Mouse (Mus musculus): Measurements from ENCODE around the gene Ttc8. TPM values are rescaled to one million over a fixed set of nuclear protein-coding genes. Genes with fewer than 3 reads are reported as not detected.
"Not testable (repeated sequence)": the region's sequence is repeated elsewhere in the genome, so short reads cannot be mapped to it uniquely, and the experiment has no call there.

Gene Ttc8
- polyA plus RNA-seq, 1 experiment = 57.7 TPM

- no peak for TF ChIP-seq CTCF (IDR thresholded peaks at IDR 0.05; ENCODE audit: extremely low read depth, insufficient read depth, low read length)
- TF ChIP-seq POLR2A (IDR thresholded peaks at IDR 0.05; ENCODE audit: extremely low read depth, insufficient read depth, low read length) = peak; percentile 43; the same call in 1 of the 2 replicates
- no peaks in the 10 kb centered on the region; the same call in 1 of the 2 replicates for H3K4me1 ChIP-seq (ENCODE audit: control insufficient read depth, insufficient read depth, low read length)
- peak within 1 kb of the TSS; percentile 73 for H3K4me3 ChIP-seq (ENCODE audit: insufficient read depth, low read length)
- peak within 1 kb of the TSS; percentile 80 for H3K27ac ChIP-seq (ENCODE audit: insufficient read depth, low read length)
Measured at GRCm38 (mm10) chr12:98900881-98901801, 19.2 kb upstream of the Ttc8 start, which contains the start of gene Eml5. Eml5 (minus strand) TSS chr12:98901484.

GRCm38 (mm10) chr12:98905466-98905865 is 14.9 kb upstream of the Ttc8 start:
- TF ChIP-seq CTCF (IDR thresholded peaks at IDR 0.05; ENCODE audit: extremely low read depth, insufficient read depth, low read length) (no peak), POLR2A (IDR thresholded peaks at IDR 0.05; ENCODE audit: extremely low read depth, insufficient read depth, low read length) (no peak)
- no peak overlapping the region for H3K27ac ChIP-seq (ENCODE audit: insufficient read depth, low read length)
- H3K4me1 ChIP-seq (ENCODE audit: control insufficient read depth, insufficient read depth, low read length) = peaks cover 1% of the 10 kb centered on the region; the same call in 1 of the 2 replicates
- H3K4me3 ChIP-seq (ENCODE audit: insufficient read depth, low read length) = no peak overlapping the region

- Histone ChIP-seq H3K4me3 (ENCODE audit: insufficient read depth, low read length) (no peak overlapping the region), H3K27ac (ENCODE audit: insufficient read depth, low read length) (no peak overlapping the region), H3K4me1 (ENCODE audit: control insufficient read depth, insufficient read depth, low read length) (peaks cover 1% of the 10 kb centered on the region; the same call in 1 of the 2 replicates)
- no peak for TF ChIP-seq POLR2A (IDR thresholded peaks at IDR 0.05; ENCODE audit: extremely low read depth, insufficient read depth, low read length)
- TF ChIP-seq CTCF (IDR thresholded peaks at IDR 0.05; ENCODE audit: extremely low read depth, insufficient read depth, low read length) = no peak
Measured at GRCm38 (mm10) chr12:98910096-98910495, 10.3 kb upstream of the Ttc8 start.

GRCm38 (mm10) chr12:98931174-98931573 is 10.8 kb downstream of the Ttc8 start:
- no peak for TF ChIP-seq POLR2A (IDR thresholded peaks at IDR 0.05; ENCODE audit: extremely low read depth, insufficient read depth, low read length)
- no peak for TF ChIP-seq CTCF (IDR thresholded peaks at IDR 0.05; ENCODE audit: extremely low read depth, insufficient read depth, low read length)
- H3K4me3 ChIP-seq (ENCODE audit: insufficient read depth, low read length) = no peak overlapping the region
- H3K4me1 ChIP-seq (ENCODE audit: control insufficient read depth, insufficient read depth, low read length) = no peaks in the 10 kb centered on the region
- no peak overlapping the region for H3K27ac ChIP-seq (ENCODE audit: insufficient read depth, low read length)

DNA sequence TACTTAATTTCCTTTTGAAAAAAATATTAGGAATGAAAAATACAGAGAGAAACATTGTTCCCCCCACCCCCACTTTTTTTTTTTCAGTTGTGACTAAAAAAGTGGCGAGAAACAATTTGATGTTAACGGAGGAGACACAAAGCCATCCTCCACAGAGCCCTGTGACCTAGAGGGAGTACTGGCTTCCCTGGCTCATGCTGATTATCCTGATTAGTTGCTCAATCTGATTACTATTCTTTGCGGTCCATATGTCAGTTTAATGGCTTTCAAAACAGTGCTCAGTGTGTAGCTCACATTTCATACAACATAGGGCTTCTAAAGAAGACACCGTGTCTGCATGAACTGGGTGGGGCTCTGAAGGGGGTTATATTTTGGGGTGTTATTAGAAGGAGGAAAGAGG is 12.1 kb downstream of the Ttc8 start:
- no peaks in the 10 kb centered on the region for H3K4me1 ChIP-seq (ENCODE audit: control insufficient read depth, insufficient read depth, low read length)
- H3K27ac ChIP-seq (ENCODE audit: insufficient read depth, low read length) = no peak overlapping the region
- H3K4me3 ChIP-seq (ENCODE audit: insufficient read depth, low read length) = no peak overlapping the region
- TF ChIP-seq CTCF (IDR thresholded peaks at IDR 0.05; ENCODE audit: extremely low read depth, insufficient read depth, low read length) (no peak), POLR2A (IDR thresholded peaks at IDR 0.05; ENCODE audit: extremely low read depth, insufficient read depth, low read length) (no peak)

DNA sequence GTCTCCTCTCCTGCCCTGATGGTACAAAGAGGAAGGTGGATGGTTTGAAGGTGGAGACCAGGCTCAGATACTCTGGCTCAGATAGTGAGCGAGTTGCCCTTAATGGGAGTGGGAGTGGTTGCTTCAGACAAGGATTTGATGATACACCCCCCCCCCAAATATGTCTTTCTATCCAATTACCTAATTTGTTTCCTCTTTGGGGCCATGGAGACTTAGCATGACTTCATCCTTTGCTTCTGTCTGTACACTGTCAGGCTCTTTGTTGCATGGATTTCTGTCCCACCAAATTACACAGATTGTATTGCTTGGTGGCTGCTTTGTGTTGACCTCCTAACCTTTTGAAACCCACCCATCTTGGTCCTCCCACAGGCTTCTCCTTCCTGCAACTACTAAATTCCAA is 12.5 kb downstream of the Ttc8 start:
- no peak for TF ChIP-seq CTCF (IDR thresholded peaks at IDR 0.05; ENCODE audit: extremely low read depth, insufficient read depth, low read length)
- no peak for TF ChIP-seq POLR2A (IDR thresholded peaks at IDR 0.05; ENCODE audit: extremely low read depth, insufficient read depth, low read length)
- no peak overlapping the region for H3K4me3 ChIP-seq (ENCODE audit: insufficient read depth, low read length)
- H3K27ac ChIP-seq (ENCODE audit: insufficient read depth, low read length) = no peak overlapping the region
- H3K4me1 ChIP-seq (ENCODE audit: control insufficient read depth, insufficient read depth, low read length) = no peaks in the 10 kb centered on the region

GRCm38 (mm10) chr12:98951295-98951694 is 30.9 kb downstream of the Ttc8 start:
- not testable (repeated sequence) for H3K27ac ChIP-seq (ENCODE audit: insufficient read depth, low read length); H3K4me1 ChIP-seq (ENCODE audit: control insufficient read depth, insufficient read depth, low read length); H3K4me3 ChIP-seq (ENCODE audit: insufficient read depth, low read length)

DNA sequence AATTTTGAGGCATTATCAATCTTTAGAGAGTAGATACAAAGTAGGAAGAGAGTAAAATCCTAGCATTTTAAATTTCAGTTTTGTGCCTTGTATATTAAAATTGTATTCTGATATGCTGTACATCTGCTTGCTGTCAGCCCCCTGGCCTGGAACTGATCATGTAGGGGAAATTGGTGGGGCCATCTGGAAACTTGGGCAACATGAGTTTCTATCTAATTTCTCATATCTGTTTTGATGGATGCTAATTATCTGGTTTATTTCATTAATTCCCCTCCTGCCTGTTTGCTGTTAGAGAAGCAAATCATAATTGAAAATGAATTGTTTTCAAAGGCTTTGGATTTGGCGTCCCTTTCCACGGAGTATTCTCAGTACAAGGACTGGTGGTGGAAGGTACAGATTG is 36.6 kb downstream of the Ttc8 start:
- Histone ChIP-seq H3K4me3 (ENCODE audit: insufficient read depth, low read length) (no peak overlapping the region), H3K4me1 (ENCODE audit: control insufficient read depth, insufficient read depth, low read length) (peaks cover 5% of the 10 kb centered on the region), H3K27ac (ENCODE audit: insufficient read depth, low read length) (no peak overlapping the region)
- TF ChIP-seq CTCF (IDR thresholded peaks at IDR 0.05; ENCODE audit: extremely low read depth, insufficient read depth, low read length) = no peak
- TF ChIP-seq POLR2A (IDR thresholded peaks at IDR 0.05; ENCODE audit: extremely low read depth, insufficient read depth, low read length) = no peak

DNA sequence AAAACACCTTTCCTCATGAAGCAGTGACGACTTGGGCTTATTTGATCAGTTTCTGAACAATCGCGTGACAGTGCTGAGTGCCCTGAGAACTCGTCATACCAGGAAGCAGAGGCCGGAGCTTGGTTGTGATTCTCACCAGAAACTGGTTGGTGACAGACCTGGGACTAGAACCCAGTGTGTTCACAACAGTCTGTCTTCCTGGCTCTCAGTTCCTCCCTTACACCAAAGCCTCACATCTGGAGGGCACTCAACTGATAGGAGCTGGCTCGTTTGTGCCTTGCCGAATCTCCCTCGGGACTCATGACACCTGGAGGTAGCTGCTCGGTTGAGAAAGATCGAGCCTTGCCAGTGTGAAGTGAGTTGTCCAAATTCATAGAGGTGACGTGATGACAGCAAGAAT is 37.1 kb downstream of the Ttc8 start:
- no peak overlapping the region for H3K4me3 ChIP-seq (ENCODE audit: insufficient read depth, low read length)
- TF ChIP-seq POLR2A (IDR thresholded peaks at IDR 0.05; ENCODE audit: extremely low read depth, insufficient read depth, low read length) (no peak), CTCF (IDR thresholded peaks at IDR 0.05; ENCODE audit: extremely low read depth, insufficient read depth, low read length) (no peak)
- H3K4me1 ChIP-seq (ENCODE audit: control insufficient read depth, insufficient read depth, low read length) = peaks cover 5% of the 10 kb centered on the region
- no peak overlapping the region for H3K27ac ChIP-seq (ENCODE audit: insufficient read depth, low read length)

DNA sequence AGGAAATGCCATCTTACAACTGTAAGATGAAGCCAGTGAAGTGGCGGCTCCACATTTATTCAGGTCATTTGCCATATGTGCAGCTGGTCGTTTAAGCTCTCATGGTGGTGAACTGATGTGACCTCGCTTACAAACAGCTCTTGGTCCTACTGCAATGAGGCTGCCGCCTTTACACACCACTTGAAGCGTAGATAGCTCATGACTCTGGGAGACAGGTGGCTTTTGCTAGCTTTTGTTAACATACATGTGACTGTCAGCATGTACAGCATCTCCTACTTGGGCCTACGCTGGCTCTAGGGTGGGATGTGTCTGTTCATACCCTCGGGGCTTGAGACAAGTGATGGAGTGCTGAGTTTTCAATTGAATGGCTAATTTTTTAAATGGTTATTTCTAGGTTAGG is 40.6 kb downstream of the Ttc8 start:
- Histone ChIP-seq H3K27ac (ENCODE audit: insufficient read depth, low read length) (no peak overlapping the region), H3K4me1 (ENCODE audit: control insufficient read depth, insufficient read depth, low read length) (peaks cover 5% of the 10 kb centered on the region), H3K4me3 (ENCODE audit: insufficient read depth, low read length) (no peak overlapping the region)
- TF ChIP-seq POLR2A (IDR thresholded peaks at IDR 0.05; ENCODE audit: extremely low read depth, insufficient read depth, low read length) (no peak), CTCF (IDR thresholded peaks at IDR 0.05; ENCODE audit: extremely low read depth, insufficient read depth, low read length) (no peak)
